Mouse (Mus musculus) midbrain, embryonic 16.5 days (tissue): ENCODE results near the gene Acot3. TPM values are rescaled to one million over a fixed set of nuclear protein-coding genes. Genes with fewer than 3 reads are reported as not detected.
"Not testable (repeated sequence)": the region's sequence is repeated elsewhere in the genome, so short reads cannot be mapped to it uniquely, and the experiment has no call there.

Experiments
- ATAC-seq: fragments of 200-750 bp; cut with Nextera tagmentation; 2 replicates; pipeline ENCODE4 v1.8.0; 2017; ENCODE audit warnings: moderate TSS enrichment
- H3K27ac ChIP-seq: fragments of 300-500 bp; sonication (generic); 2 replicates; pipeline ENCODE4 v1.5.1; 2014; ENCODE audit warnings: mild to moderate bottlenecking, low read length, mixed read lengths
- H3K27me3 ChIP-seq: fragments of 300-500 bp; sonication (generic); 2 replicates; pipeline ENCODE4 v1.6.1; 2014; ENCODE audit warnings: low read depth, low read length, mixed read lengths; ENCODE audit not compliant: control insufficient read depth, insufficient read depth
- H3K36me3 ChIP-seq: fragments of 300-500 bp; sonication (generic); 2 replicates; pipeline ENCODE4 v1.6.1; 2014; ENCODE audit warnings: mild to moderate bottlenecking, low read length, moderate library complexity, mixed read lengths; ENCODE audit not compliant: control insufficient read depth, insufficient read depth
- H3K4me1 ChIP-seq: fragments of 300-500 bp; sonication (generic); 2 replicates; pipeline ENCODE4 v1.6.1; 2014; ENCODE audit warnings: mild to moderate bottlenecking, low read length, mixed read lengths; ENCODE audit not compliant: control insufficient read depth, insufficient read depth
- H3K4me2 ChIP-seq: fragments of 300-500 bp; sonication (generic); 2 replicates; pipeline ENCODE4 v1.6.1; 2014; ENCODE audit warnings: mild to moderate bottlenecking, low read length, mixed read lengths
- H3K4me3 ChIP-seq: fragments of 300-500 bp; sonication (generic); 2 replicates; pipeline ENCODE4 v1.5.1; 2014; ENCODE audit warnings: low read depth, mild to moderate bottlenecking, low read length, moderate library complexity, mixed read lengths
- H3K9ac ChIP-seq: fragments of 300-500 bp; sonication (generic); 2 replicates; pipeline ENCODE4 v1.6.1; 2014; ENCODE audit warnings: low read depth, low read length, mixed read lengths
- H3K9me3 ChIP-seq: fragments of 300-500 bp; sonication (generic); replicated peaks from 2 replicates; pipeline ENCODE4 v1.6.1; 2014; ENCODE audit warnings: mild to moderate bottlenecking, low read length, mixed read lengths; ENCODE audit not compliant: control insufficient read depth, poor library complexity, severe bottlenecking
- WGBS: fragments of 180-500 bp; shearing (Covaris S2); extraction: QIAGEN DNeasy Blood & Tissue Kit; methylation state at CpG from one replicate; pipeline ENCODE4 v1.1.7; 2014; 5-methylcytosine and 5-hydroxymethylcytosine counted together
- polyA plus RNA-seq: library from polyadenylated mRNA; unstranded; fragments of >200 nt; fragmentation: Nextera tagmentation; extraction: Ambion mirVana; gene quantifications from 2 replicates; pipeline ENCODE4 v1.2.1, GENCODE M21; 2015

Gene Acot3
- polyA plus RNA-seq, 1 experiment from 2014 or later: 1.4 TPM

GRCm38 (mm10) chr12:84033302-84033701 is 18.6 kb upstream of the Acot3 start:
- H3K9me3 ChIP-seq, H3K27me3 ChIP-seq, H3K9ac ChIP-seq, H3K4me2 ChIP-seq, H3K4me1 ChIP-seq, H3K36me3 ChIP-seq, H3K27ac ChIP-seq, H3K4me3 ChIP-seq, ATAC-seq: not testable (repeated sequence)
- WGBS: 76% methylated on average over 2 of the region's 2 CpGs

- no peak overlapping the region for H3K4me3 ChIP-seq
- no peak overlapping the region for H3K9ac ChIP-seq
- no peaks in the 10 kb centered on the region for H3K36me3 ChIP-seq
- no peaks in the 10 kb centered on the region for H3K4me1 ChIP-seq
- H3K9me3 ChIP-seq: no peaks in the 10 kb centered on the region
- no peaks in the 10 kb centered on the region for H3K27me3 ChIP-seq
- ATAC-seq: no peak
- H3K4me2 ChIP-seq: no peak overlapping the region
- WGBS: 79% methylated on average over 4 of the region's 4 CpGs
- H3K27ac ChIP-seq: no peak overlapping the region
Measured at GRCm38 (mm10) chr12:84034108-84034507, 17.8 kb upstream of the Acot3 start.

GRCm38 (mm10) chr12:84038241-84038640 is 13.7 kb upstream of the Acot3 start, which contains the start of gene Acot4:
Acot4 (plus strand) TSS chr12:84038379.
- not testable (repeated sequence) for H3K9me3 ChIP-seq, H3K27ac ChIP-seq, H3K4me1 ChIP-seq, H3K36me3 ChIP-seq, H3K27me3 ChIP-seq
- 12% methylated on average over 16 of the region's 32 CpGs for WGBS
- Histone ChIP-seq H3K4me2 (peak within 1 kb of the TSS; percentile 63), H3K4me3 (peak within 1 kb of the TSS; percentile 47), H3K9ac (peak within 1 kb of the TSS; percentile 63)
- peak; percentile 72 for ATAC-seq

- 2% methylated on average over 36 of the region's 39 CpGs for WGBS
- not testable (repeated sequence) for H3K9me3 ChIP-seq, H3K27me3 ChIP-seq, H3K4me1 ChIP-seq, H3K36me3 ChIP-seq, H3K27ac ChIP-seq
- H3K4me3 ChIP-seq: peak within 1 kb of the TSS; percentile 47
- peak within 1 kb of the TSS; percentile 63 for H3K9ac ChIP-seq
- peak within 1 kb of the TSS; percentile 63 for H3K4me2 ChIP-seq
- peak; percentile 68 for ATAC-seq
Measured at GRCm38 (mm10) chr12:84038691-84039111, 13.2 kb upstream of the Acot3 start, which contains the start of gene Gm49366. Gm49366 (plus strand) TSS chr12:84038935.

- WGBS: 93% methylated on average over 5 of the region's 5 CpGs
- Histone ChIP-seq H3K27ac (no peak overlapping the region), H3K4me1 (no peaks in the 10 kb centered on the region), H3K4me2 (no peak overlapping the region), H3K27me3 (no peaks in the 10 kb centered on the region), H3K9ac (no peak overlapping the region), H3K36me3 (no peaks in the 10 kb centered on the region), H3K4me3 (no peak overlapping the region), H3K9me3 (peaks cover 2% of the 10 kb centered on the region; the same call in 1 of the 2 replicates)
- ATAC-seq: no peak
Measured at GRCm38 (mm10) chr12:84042248-84042647, 9.7 kb upstream of the Acot3 start.

GRCm38 (mm10) chr12:84044045-84044444 is 7.9 kb upstream of the Acot3 start:
- Histone ChIP-seq H3K9ac (no peak overlapping the region), H3K27ac (no peak overlapping the region), H3K36me3 (no peaks in the 10 kb centered on the region), H3K9me3 (peaks cover 7% of the 10 kb centered on the region; the same call in 1 of the 2 replicates), H3K27me3 (no peaks in the 10 kb centered on the region), H3K4me2 (no peak overlapping the region), H3K4me3 (no peak overlapping the region), H3K4me1 (no peaks in the 10 kb centered on the region)
- ATAC-seq: no peak
- 54% methylated on average over 2 of the region's 2 CpGs for WGBS

GRCm38 (mm10) chr12:84046906-84047305 is 5.0 kb upstream of the Acot3 start:
- 93% methylated on average over 1 of the region's 1 CpGs for WGBS
- no peaks in the 10 kb centered on the region for H3K36me3 ChIP-seq
- H3K9ac ChIP-seq: no peak overlapping the region
- peaks cover 5% of the 10 kb centered on the region; the same call in 1 of the 2 replicates for H3K9me3 ChIP-seq
- H3K27me3 ChIP-seq: no peaks in the 10 kb centered on the region; the same call in 1 of the 2 replicates
- H3K4me2 ChIP-seq: no peak overlapping the region
- H3K4me1 ChIP-seq: no peaks in the 10 kb centered on the region
- ATAC-seq: no peak
- H3K4me3 ChIP-seq: no peak overlapping the region
- no peak overlapping the region for H3K27ac ChIP-seq

- not testable (repeated sequence) for H3K4me2 ChIP-seq, H3K9me3 ChIP-seq, H3K9ac ChIP-seq, H3K36me3 ChIP-seq, H3K4me3 ChIP-seq, ATAC-seq, H3K27me3 ChIP-seq, H3K27ac ChIP-seq, H3K4me1 ChIP-seq
- 79% methylated on average over 5 of the region's 5 CpGs for WGBS
Measured at GRCm38 (mm10) chr12:84050744-84051143, 1.2 kb upstream of the Acot3 start.

GRCm38 (mm10) chr12:84052609-84053008 is 665 bp downstream of the Acot3 start:
- WGBS: 94% methylated on average over 7 of the region's 7 CpGs
- H3K9me3 ChIP-seq: peaks cover 5% of the 10 kb centered on the region; the same call in 1 of the 2 replicates
- H3K9ac ChIP-seq: no peak overlapping the region
- no peak for ATAC-seq
- H3K4me3 ChIP-seq: no peak overlapping the region
- no peaks in the 10 kb centered on the region for H3K36me3 ChIP-seq
- peaks cover 3% of the 10 kb centered on the region; the same call in 1 of the 2 replicates for H3K27me3 ChIP-seq
- peak overlapping the region; percentile 73; the same call in 1 of the 2 replicates for H3K4me2 ChIP-seq
- H3K27ac ChIP-seq: no peak overlapping the region
- H3K4me1 ChIP-seq: peaks cover 4% of the 10 kb centered on the region; the same call in 1 of the 2 replicates
